Mouse (Mus musculus): ENCODE results near the gene Vkorc1l1. TPM values are rescaled to one million over a fixed set of nuclear protein-coding genes. Genes with fewer than 3 reads are reported as not detected.
A peak's percentile ranks its signal among the peaks of the same experiment; 100 is the strongest.

Vkorc1l1 gene
- total and polyA plus RNA-seq, 3 experiments = 24.2 to 42.4 TPM; not detected in 1

GRCm38 (mm10) chr5:130002301-130003146, 60.8 kb downstream of the Vkorc1l1 start, which contains the start of gene Gusb (continued):
- TF ChIP-seq TCF12 (IDR thresholded peaks at IDR 0.05; ENCODE audit: low read depth, low read length) = peak; percentile 45
- TF ChIP-seq POLR2AphosphoS5 (IDR thresholded peaks at IDR 0.05; ENCODE audit: borderline replicate concordance, low read depth, low read length) = no peak
- TF ChIP-seq POLR2AphosphoS2 (IDR thresholded peaks at IDR 0.05; ENCODE audit: low read length) = peak; percentile 48; the same call in 1 of the 2 replicates
- peak; percentile 96 for TF ChIP-seq USF1 (IDR thresholded peaks at IDR 0.05; ENCODE audit: low read depth, low read length)
- no peak for TF ChIP-seq BHLHE40 (IDR thresholded peaks at IDR 0.05; ENCODE audit: borderline replicate concordance, low read depth, low read length)
- peak; percentile 19; the same call in 1 of the 2 replicates for TF ChIP-seq TAL1 (IDR thresholded peaks at IDR 0.05; ENCODE audit: low read length)
- TF ChIP-seq GATA1 (IDR thresholded peaks at IDR 0.05; ENCODE audit: low read depth, low read length) = peak; percentile 4; the same call in 1 of the 2 replicates
- no peak for TF ChIP-seq CHD1 (IDR thresholded peaks at IDR 0.05; ENCODE audit: low read depth, low read length)
- TF ChIP-seq NELFE (IDR thresholded peaks at IDR 0.05; ENCODE audit: low read depth, low read length) = peak; percentile 79
- 0 out of 2 replicates have a peak, but pooled peaks have one; percentile 42 for TF ChIP-seq RCOR1 (IDR thresholded peaks at IDR 0.05; ENCODE audit: low read depth, low read length)
- TF ChIP-seq MAFK (IDR thresholded peaks at IDR 0.05; ENCODE audit: borderline replicate concordance, low read depth, low read length) = no peak
- TF ChIP-seq ZNF384 (IDR thresholded peaks at IDR 0.05; ENCODE audit: low read depth, low read length) = no peak
- no peak for TF ChIP-seq JUND (IDR thresholded peaks at IDR 0.05; ENCODE audit: low read depth, low read length)

- H3K4me3 ChIP-seq (ENCODE audit: control insufficient read depth in 1 of 2, insufficient read depth in 1 of 2, low read depth in 2 of 2, low read length in 2 of 2) = peak overlapping the region; percentile 82 to 96
- no peak for DNase-seq (ENCODE audit: low read depth, low spot score)
- peak overlapping the region; percentile 55 for H3K27ac ChIP-seq (ENCODE audit: control insufficient read depth, low read depth, low read length)
- TF ChIP-seq GABPA (IDR thresholded peaks at IDR 0.05; ENCODE audit: low read depth, low read length) = no peak
- no peak for TF ChIP-seq JUND (IDR thresholded peaks at IDR 0.05; ENCODE audit: low read depth, low read length)
- TF ChIP-seq RAD21 (IDR thresholded peaks at IDR 0.05; ENCODE audit: low read depth, low read length) = no peak
- no peak for TF ChIP-seq MAFK (IDR thresholded peaks at IDR 0.05; ENCODE audit: borderline replicate concordance, low read depth, low read length)
- TF ChIP-seq RCOR1 (IDR thresholded peaks at IDR 0.05; ENCODE audit: low read depth, low read length) = no peak
- peaks cover 0 to 7% of the 10 kb centered on the region in 2 experiments; a peak in 2 of 4 replicates for H3K36me3 ChIP-seq (ENCODE audit: control insufficient read depth in 1 of 2, insufficient read depth in 2 of 2, low read length in 2 of 2)
- H3K4me1 ChIP-seq (ENCODE audit: control insufficient read depth in 1 of 2, insufficient read depth in 2 of 2, low read length in 2 of 2) = peaks cover 3 to 16% of the 10 kb centered on the region in 2 experiments
- H3K9me3 ChIP-seq (replicated peaks; ENCODE audit: insufficient read depth, low read length) = no peaks in the 10 kb centered on the region
- peaks cover 13% of the 10 kb centered on the region for H3K79me2 ChIP-seq (ENCODE audit: control insufficient read depth, insufficient read depth, low read length, poor library complexity)
- peak overlapping the region; percentile 84 for H3K9ac ChIP-seq (ENCODE audit: control insufficient read depth, low read depth, low read length, poor library complexity, severe bottlenecking)
- no peaks in the 10 kb centered on the region for H3K27me3 ChIP-seq (ENCODE audit: control insufficient read depth in 1 of 2, insufficient read depth in 2 of 2, low read length in 2 of 2)
Measured at GRCm38 (mm10) chr5:130003229-130003628, 61.5 kb downstream of the Vkorc1l1 start.

GRCm38 (mm10) chr5:130007344-130007743, 65.6 kb downstream of the Vkorc1l1 start:
- no peak overlapping the region for H3K27ac ChIP-seq (ENCODE audit: control insufficient read depth, low read depth, low read length)
- H3K4me3 ChIP-seq (ENCODE audit: control insufficient read depth in 1 of 2, insufficient read depth in 1 of 2, low read depth in 2 of 2, low read length in 2 of 2) = no peak overlapping the region
- H3K79me2 ChIP-seq (ENCODE audit: control insufficient read depth, insufficient read depth, low read length, poor library complexity) = peaks cover 3% of the 10 kb centered on the region
- H3K36me3 ChIP-seq (ENCODE audit: control insufficient read depth in 1 of 2, insufficient read depth in 2 of 2, low read length in 2 of 2) = no peaks in the 10 kb centered on the region
- no peaks in the 10 kb centered on the region for H3K27me3 ChIP-seq (ENCODE audit: control insufficient read depth in 1 of 2, insufficient read depth in 2 of 2, low read length in 2 of 2)
- no peaks in the 10 kb centered on the region for H3K9me3 ChIP-seq (replicated peaks; ENCODE audit: insufficient read depth, low read length)
- H3K4me1 ChIP-seq (ENCODE audit: control insufficient read depth in 1 of 2, insufficient read depth in 2 of 2, low read length in 2 of 2) = peaks cover 3 to 6% of the 10 kb centered on the region in 2 experiments
- DNase-seq (ENCODE audit: low read depth, low spot score) = peak; percentile 62
- no peak overlapping the region for H3K9ac ChIP-seq (ENCODE audit: control insufficient read depth, low read depth, low read length, poor library complexity, severe bottlenecking)
- no peak for TF ChIP-seq MEF2A (IDR thresholded peaks at IDR 0.05; ENCODE audit: extremely low read depth, insufficient replicate concordance, low read depth, low read length, poor library complexity, severe bottlenecking)
- peak; percentile 37; the same call in 1 of the 2 replicates for TF ChIP-seq ZNF384 (IDR thresholded peaks at IDR 0.05; ENCODE audit: low read depth, low read length)
- TF ChIP-seq SMC3 (IDR thresholded peaks at IDR 0.05; ENCODE audit: low read depth, low read length) = peak; percentile 49
- peak; percentile 32 for TF ChIP-seq RAD21 (IDR thresholded peaks at IDR 0.05; ENCODE audit: low read depth, low read length)
- TF ChIP-seq MYC (IDR thresholded peaks at IDR 0.05; ENCODE audit: low read depth, low read length) = peak; percentile 87
- TF ChIP-seq CTCF (IDR thresholded peaks at IDR 0.05 in 2 of 3, conservative IDR thresholded peaks at IDR 0.05 in 1 of 3; ENCODE audit: control insufficient read depth in 1 of 3, insufficient read depth in 1 of 3, low read depth in 2 of 3, low read length in 3 of 3, poor library complexity in 1 of 3, severe bottlenecking in 1 of 3) = peak; percentile 40 to 65 (median 62)
- no peak for TF ChIP-seq ZKSCAN1 (IDR thresholded peaks at IDR 0.05; ENCODE audit: low read depth, low read length)
- TF ChIP-seq POLR2AphosphoS2 (IDR thresholded peaks at IDR 0.05; ENCODE audit: low read length) = no peak
- TF ChIP-seq ZC3H11A (IDR thresholded peaks at IDR 0.05; ENCODE audit: low read depth, low read length) = peak; percentile 31; the same call in 1 of the 2 replicates
- TF ChIP-seq USF2 (IDR thresholded peaks at IDR 0.05; ENCODE audit: borderline replicate concordance in 1 of 2, insufficient read depth in 1 of 2, low read depth in 1 of 2, low read length in 2 of 2) = no peak
- TF ChIP-seq E2F4 (IDR thresholded peaks at IDR 0.05; ENCODE audit: borderline replicate concordance, low read depth, low read length) = no peak
- no peak for TF ChIP-seq GABPA (IDR thresholded peaks at IDR 0.05; ENCODE audit: low read depth, low read length)
